Mouse (Mus musculus): ENCODE measurements around the gene Rapgef4. TPM values are rescaled to one million over a fixed set of nuclear protein-coding genes. Genes with fewer than 3 reads are reported as not detected.

The Rapgef4 gene
- total RNA-seq, 2 experiments from 2014 or later: 281 to 297 TPM

DNA sequence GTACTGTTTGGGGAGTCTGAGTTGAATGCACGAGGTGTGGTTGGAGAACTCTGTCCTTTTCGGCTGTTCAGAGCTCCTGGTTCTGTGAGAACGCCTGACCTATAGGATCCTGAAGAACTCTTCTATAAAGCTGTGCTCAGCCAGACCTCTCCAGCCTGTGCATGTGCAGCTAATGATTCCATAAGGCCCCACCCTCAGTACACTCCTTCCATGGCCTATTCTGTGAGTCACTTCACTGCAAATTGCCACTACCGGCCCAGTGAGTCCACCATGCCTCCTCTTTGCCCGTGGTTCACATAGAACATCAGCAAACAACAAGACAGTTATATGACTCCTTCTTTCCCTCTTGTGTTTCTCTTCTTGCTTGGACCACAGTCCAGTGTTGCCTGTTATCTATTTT lies 42.8 kb downstream of the Rapgef4 start:
- DNase-seq (ENCODE audit: extremely low spot score in 1 of 2, low spot score in 1 of 2): no peak

DNA sequence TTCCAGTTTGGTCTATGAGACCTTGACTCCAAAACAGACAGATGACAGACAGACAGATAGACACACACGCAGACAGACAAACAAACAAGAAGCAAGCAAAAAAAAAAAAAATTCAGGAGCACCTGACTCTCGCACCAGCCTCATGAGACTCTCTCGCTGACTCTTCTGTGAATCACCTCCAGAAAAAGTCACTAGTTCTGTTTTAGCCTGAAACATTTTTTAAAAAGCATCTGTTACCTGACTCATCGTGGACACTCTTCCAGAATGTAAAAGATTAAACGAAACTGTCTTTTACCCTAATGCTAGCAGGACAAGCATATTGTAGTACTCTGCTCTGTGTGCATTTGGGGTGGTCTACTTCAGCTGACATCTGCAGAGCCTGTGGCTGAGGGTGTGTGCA lies 44.6 kb downstream of the Rapgef4 start:
- DNase-seq (ENCODE audit: extremely low spot score in 1 of 2, low spot score in 1 of 2): no peak

- no peak for DNase-seq (ENCODE audit: extremely low spot score in 1 of 2, low spot score in 1 of 2)
Measured at GRCm38 (mm10) chr2:72026506-72026905, 45.5 kb downstream of the Rapgef4 start.

DNA sequence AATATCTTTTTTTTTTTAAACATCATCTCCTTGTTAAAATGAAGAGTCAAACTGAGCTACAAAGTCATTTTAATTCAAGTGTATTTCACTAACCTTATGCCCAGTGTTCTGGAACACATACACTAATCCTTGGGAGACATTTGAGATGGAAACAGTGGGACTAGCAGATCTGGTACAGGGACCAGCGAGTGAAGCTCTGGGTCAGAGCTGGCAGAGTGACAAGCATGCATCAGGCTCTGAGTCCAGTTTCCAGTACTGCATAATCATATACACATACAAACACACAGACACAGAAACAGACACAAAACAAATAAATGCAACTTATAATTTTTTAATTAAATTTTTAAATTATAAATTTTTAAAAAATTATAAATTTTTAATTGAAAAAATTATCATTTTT lies 48.0 kb downstream of the Rapgef4 start:
- no peak for DNase-seq (ENCODE audit: extremely low spot score in 1 of 2, low spot score in 1 of 2)

DNA sequence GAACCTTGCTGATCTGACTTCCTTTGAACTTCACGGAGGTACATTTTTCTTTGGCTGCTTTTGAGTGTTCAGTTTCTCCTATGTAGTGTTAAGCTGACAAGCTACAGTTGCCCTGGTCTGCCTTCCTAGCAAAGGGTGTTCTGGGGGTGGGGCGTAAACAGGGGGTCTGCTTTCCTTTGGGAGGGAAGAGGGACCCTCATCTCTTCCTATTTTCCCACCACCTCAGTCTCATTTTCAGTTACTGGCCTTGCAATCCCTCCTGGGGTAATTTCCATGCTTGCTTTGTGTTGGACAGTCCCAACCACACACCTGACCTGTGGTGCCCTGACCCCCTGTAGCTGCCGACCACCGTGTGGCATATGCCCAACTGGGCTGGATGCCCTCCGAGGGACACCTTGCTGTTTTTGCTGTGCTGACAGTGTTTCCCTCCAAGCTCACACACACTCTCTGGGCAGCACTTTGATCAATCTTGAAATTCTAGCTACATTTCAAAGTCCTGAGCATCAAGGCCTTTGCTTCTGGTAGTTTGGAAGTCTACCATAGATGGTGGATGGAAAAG lies 48.6 kb downstream of the Rapgef4 start:
- no peak for DNase-seq (ENCODE audit: extremely low spot score in 1 of 2, low spot score in 1 of 2)

GRCm38 (mm10) chr2:72031717-72032116 lies 50.7 kb downstream of the Rapgef4 start:
- DNase-seq (ENCODE audit: extremely low spot score in 1 of 2, low spot score in 1 of 2): no peak

DNA sequence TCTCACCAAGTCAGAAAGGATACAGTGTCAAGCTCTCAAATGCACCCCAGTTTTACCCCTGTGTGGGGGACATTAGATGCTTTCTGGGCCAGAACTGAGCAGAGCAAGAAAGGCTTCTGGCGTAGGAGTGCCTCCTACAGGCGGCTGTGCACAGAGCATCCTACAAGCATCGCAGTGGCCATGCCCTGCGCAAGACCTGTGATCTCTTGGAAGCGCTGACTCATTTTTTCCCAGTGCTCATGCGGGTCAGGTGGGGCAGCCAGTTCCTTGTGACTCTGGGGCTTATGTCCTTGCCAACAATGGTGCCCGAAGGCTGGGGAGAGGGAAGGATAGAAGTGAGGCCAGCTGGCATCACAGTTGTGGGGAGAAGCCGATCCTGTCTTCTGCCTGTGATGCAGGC lies 54.6 kb downstream of the Rapgef4 start:
- DNase-seq (ENCODE audit: extremely low spot score in 1 of 2, low spot score in 1 of 2): peak in 1 of 2 experiments; percentile 66

- no peak for DNase-seq (ENCODE audit: extremely low spot score in 1 of 2, low spot score in 1 of 2)
Measured at GRCm38 (mm10) chr2:72037357-72037756, 56.3 kb downstream of the Rapgef4 start.

DNA sequence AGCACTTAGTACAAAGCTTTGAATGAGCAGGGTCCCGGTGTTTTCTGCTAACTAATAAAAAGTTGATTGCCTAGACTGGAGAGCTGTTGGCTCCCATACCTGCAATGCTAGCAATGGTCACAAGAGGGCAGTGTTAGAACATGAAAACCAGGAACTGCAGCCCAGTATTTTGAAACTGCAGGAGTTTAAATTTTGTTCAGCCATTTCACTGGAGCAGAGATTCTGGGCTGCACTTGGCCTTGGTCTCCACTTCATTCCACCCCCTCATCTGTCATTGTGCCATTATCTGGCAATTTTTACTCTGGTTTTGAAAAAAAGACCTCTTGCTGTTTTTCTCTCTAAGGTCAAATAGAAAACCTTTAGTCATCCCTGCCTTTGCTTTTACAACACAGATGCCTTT lies 57.2 kb downstream of the Rapgef4 start:
- DNase-seq (ENCODE audit: extremely low spot score in 1 of 2, low spot score in 1 of 2): peak; percentile 87 to 96

- DNase-seq (ENCODE audit: extremely low spot score in 1 of 2, low spot score in 1 of 2): no peak
Measured at GRCm38 (mm10) chr2:72038651-72039251, 57.7 kb downstream of the Rapgef4 start.

DNA sequence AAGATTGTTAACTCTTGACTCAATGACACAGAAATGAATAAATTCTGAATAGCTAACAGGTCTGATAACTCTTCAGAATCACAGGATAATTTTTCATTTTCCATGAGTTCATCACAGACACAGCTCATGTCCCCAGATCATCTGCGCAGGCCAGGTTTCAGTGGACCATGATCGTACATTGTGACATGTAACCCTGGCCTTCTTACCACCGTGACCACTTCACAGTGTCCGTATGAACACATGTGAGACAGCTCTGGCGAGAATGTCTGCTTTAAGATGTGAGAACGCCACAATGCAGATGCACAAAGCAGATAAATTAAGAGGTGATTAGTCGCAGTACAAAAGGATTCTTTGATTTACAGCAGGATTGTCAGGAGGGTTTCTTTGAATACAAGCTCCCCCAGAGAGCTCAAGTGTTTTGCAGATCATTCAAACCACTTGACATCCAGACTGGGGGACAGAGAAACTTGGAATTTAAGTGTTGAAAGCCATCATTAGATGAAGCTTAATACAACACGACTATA lies 58.5 kb downstream of the Rapgef4 start:
- DNase-seq (ENCODE audit: extremely low spot score in 1 of 2, low spot score in 1 of 2): no peak

DNA sequence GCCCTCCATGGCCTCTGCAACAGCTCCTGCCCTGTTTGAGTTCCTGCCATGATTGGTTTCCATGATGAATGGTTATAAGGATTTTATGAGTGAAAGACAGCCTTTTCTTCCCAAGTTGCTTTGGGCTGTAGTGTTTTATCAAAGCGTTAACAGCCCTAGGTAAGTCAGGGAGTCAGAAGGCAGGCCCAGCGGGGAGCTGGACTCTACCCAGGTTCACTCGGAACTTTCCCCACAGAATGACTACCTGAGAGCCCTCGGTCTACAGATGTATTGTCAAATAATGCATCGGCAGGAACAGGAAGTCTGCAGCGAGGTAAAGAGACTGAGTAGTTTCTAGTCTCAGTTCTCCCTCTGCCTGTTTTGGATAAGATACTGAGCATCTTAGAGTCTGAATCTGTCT lies 60.0 kb downstream of the Rapgef4 start:
- DNase-seq (ENCODE audit: extremely low spot score in 1 of 2, low spot score in 1 of 2): no peak

GRCm38 (mm10) chr2:72042093-72042492 lies 61.1 kb downstream of the Rapgef4 start:
- no peak for DNase-seq (ENCODE audit: extremely low spot score in 1 of 2, low spot score in 1 of 2)

GRCm38 (mm10) chr2:72044191-72044590 lies 63.2 kb downstream of the Rapgef4 start:
- no peak for DNase-seq (ENCODE audit: extremely low spot score in 1 of 2, low spot score in 1 of 2)

- no peak for DNase-seq (ENCODE audit: extremely low spot score in 1 of 2, low spot score in 1 of 2)
Measured at GRCm38 (mm10) chr2:72045024-72045423, 64.0 kb downstream of the Rapgef4 start.

GRCm38 (mm10) chr2:72045659-72046058 lies 64.6 kb downstream of the Rapgef4 start:
- DNase-seq (ENCODE audit: extremely low spot score in 1 of 2, low spot score in 1 of 2): no peak

GRCm38 (mm10) chr2:72050451-72050850 lies 69.4 kb downstream of the Rapgef4 start:
- no peak for DNase-seq (ENCODE audit: extremely low spot score in 1 of 2, low spot score in 1 of 2)

DNA sequence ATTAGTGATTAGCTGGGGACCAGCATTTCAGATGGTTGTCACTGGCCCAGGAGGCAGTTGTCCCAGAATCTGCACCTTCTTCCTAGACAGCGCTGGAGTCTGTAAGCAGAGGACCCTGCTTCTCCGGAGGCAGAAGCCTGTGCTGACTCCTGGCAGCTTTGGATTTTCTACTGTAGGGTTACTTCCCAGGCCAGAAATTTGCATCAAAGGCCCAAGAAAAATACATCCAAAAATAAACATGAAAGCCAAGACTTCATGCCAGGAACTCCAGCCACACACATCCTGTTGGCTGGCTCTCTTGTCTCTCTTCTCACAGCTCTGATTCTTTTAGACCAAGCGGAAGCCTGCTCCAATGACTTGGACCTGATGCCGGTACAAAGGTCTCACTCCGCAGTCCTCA lies 73.2 kb downstream of the Rapgef4 start:
- no peak for DNase-seq (ENCODE audit: extremely low spot score in 1 of 2, low spot score in 1 of 2)

DNA sequence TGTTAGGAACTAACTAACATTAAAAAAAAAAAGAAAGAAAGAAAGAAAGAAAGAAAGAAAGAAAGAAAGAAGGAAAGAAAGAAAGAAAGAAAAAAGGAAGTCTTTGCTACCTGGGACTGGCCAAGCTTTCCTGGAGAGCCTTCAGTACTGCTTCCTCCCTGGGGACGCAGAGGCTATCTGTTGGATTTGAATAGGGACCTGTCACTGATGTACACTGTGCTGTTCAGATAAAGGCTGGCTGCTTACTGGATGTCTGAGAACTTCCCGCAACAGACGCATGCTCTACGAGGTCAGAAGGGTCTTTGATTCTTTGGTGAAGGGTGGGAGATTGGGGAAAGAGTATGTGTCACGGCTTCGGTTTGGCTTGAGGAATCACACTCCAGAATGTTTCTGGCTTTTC lies 73.7 kb downstream of the Rapgef4 start:
- DNase-seq (ENCODE audit: extremely low spot score in 1 of 2, low spot score in 1 of 2): no peak

DNA sequence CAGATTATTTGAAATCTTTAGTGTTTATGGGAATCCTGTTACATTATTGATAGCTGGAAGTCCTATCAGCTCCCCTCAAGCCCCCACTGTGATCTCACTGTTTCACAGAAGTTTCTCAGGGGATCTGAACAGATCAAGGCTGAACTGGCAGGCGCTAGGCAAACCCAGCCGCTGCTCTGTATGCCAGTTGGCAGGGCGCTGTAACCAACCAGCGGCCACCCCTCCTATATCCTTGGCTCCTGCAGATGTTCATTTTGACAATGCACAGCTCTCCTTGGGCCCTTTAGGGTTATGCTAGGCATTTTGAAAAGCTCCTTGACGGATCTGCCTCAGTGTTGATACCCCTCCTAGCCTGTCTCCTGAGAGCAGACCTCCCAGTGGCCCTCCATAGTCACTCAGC lies 74.4 kb downstream of the Rapgef4 start:
- no peak for DNase-seq (ENCODE audit: extremely low spot score in 1 of 2, low spot score in 1 of 2)

- DNase-seq (ENCODE audit: extremely low spot score in 1 of 2, low spot score in 1 of 2): no peak
Measured at GRCm38 (mm10) chr2:72056081-72056874, 75.2 kb downstream of the Rapgef4 start.

DNA sequence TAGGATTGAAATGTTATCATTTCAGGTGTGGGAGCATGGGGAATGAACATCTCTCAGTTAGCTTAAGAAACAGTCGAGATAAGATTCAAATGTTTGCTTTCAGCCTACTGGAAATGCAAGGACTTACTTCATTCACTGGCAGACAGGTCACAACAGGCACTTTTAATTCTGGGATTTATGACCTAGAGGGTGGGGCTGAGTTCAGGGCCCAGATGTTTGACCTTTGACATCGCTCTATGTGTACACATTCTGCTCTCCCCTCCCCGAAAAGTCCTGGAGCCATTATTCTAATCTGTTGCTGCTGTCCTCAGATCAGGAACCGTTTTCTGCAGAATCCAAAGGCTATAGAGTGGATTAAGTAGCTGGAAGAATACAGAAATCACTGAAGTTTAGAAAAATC lies 81.9 kb downstream of the Rapgef4 start:
- DNase-seq (ENCODE audit: extremely low spot score in 1 of 2, low spot score in 1 of 2): no peak

Data from layer of hippocampus, postnatal 25 days (tissue).